Mouse (Mus musculus) left cerebral cortex, postnatal 25 days (tissue): ENCODE results near the gene Rad51d. TPM values are rescaled to one million over a fixed set of nuclear protein-coding genes. Genes with fewer than 3 reads are reported as not detected.

Experiments
- DNase-seq, 2 experiments: peaks; one replicate each; pipeline ENCODE4 v3.0.0; 2022; ENCODE audit warnings: low spot score in 2 of 2, mixed read lengths in 1 of 2
- intact Hi-C: fragments of 180-260 bp; cut with DNase I; formaldehyde crosslinking; loops from one replicate; pipeline ENCODE4 v1.15.1; 2025
- total RNA-seq, 2 experiments: library from RNA; stranded (reverse); gene quantifications; 2 replicates each; pipeline ENCODE4 v1.2.3; 2021

Gene Rad51d
- total RNA-seq, 2 experiments from 2014 or later = 14.1 to 16.6 TPM

GRCm38 (mm10) chr11:82862638-82863037 is 27.8 kb downstream of the Rad51d start:
- intact Hi-C loops = no loop called here
- no peak for DNase-seq

DNA sequence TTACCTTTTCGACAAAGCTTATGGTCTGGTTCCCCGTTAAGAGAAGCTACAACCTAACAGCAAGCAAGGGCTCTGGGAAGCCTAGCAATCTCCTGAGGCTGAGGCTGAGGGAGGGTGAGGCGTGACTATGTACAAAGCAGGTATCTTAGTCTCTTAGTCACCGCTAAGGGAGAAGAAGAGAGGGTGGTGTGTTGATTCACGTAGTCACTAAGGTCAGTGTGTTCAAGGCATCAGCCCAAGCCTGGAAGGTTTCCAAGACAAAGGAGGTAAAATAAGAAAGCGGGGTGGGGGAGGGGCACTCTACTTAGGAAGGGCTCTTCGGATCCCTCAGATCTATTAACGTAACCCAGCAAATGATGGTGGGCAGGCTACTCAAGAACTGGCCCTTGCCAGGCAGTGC is 28.9 kb downstream of the Rad51d start:
- intact Hi-C loops = no loop called here
- DNase-seq = no peak

DNA sequence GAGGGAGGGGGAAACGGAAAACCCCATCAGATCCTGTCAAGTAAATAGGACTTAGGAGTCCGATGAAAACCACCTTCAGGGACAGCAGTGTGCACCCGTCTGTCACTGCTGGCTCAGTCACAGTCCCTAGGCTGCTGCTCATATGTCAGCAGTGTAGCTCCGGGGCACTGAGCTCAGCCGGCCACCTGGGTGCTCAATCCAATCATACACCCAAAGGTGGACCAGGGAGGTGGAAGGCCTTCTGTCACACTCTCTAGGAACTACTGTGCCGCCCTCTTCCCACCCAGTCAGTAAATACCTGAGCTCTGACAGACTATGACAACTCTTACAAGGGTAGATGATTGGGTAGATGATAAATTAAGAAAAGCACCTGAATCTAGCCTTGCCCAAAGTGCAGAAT is 29.7 kb downstream of the Rad51d start:
- intact Hi-C loops = no loop called here
- DNase-seq = no peak

GRCm38 (mm10) chr11:82857307-82857848 is 33.0 kb downstream of the Rad51d start:
- intact Hi-C loops = no loop called here
- DNase-seq = peak in 1 of 2 experiments; percentile 11

DNA sequence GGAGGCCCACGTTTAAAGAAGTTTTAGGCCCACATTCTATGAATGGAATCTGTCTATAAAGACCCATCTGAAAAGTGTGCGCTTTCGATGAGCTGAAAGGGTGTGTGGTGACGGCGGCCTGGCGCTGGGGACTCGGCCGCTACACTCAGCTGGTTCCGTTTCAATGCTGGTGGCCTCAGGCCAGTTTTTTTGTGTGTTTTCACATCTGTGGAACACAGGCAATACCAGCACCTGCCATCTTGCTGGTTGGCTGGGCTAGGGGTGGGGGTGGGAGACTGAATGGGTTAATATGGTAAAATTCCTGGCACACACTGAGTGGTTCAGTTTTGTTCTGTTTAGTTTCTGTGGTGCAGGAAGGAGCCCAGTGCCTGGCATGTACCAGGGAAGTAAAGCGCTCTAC is 34.4 kb downstream of the Rad51d start:
- intact Hi-C loops = no loop called here
- no peak for DNase-seq

DNA sequence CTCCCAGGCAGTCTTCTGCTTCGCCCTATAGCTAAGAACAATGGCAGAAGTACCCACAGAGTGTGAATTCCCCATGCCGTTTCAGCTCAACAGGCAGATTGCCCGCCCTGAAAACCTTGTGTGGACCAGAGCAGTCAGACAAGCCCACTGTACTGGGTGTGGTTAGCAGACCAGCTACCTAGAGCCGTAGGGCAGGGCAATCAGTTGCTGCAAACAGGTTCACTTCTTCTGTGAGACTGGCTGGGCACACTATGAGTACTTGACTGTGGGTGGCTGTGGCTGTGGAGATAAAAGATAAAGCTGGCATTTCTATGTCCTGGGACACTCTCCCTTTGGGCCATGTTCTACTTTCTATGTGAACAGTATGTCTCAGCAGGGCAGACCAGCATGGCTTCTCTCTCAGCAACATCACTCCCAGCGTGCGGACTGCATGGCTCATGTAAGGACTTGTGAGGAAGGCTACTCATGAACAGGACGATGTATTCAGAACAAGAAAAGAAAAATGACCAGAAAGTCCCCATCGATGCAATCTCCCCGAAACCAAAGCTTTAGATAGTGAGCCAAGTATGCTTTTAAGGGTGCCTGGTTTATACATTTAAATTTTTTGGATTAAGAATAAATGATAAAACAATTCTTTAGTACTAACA is 35.0 kb downstream of the Rad51d start:
- intact Hi-C loops = no loop called here
- no peak for DNase-seq

GRCm38 (mm10) chr11:82854111-82854510 is 36.3 kb downstream of the Rad51d start:
- DNase-seq = no peak
- intact Hi-C loops = no loop called here

- intact Hi-C loops = no loop called here
- no peak for DNase-seq
Measured at GRCm38 (mm10) chr11:82852958-82853357, 37.5 kb downstream of the Rad51d start.

DNA sequence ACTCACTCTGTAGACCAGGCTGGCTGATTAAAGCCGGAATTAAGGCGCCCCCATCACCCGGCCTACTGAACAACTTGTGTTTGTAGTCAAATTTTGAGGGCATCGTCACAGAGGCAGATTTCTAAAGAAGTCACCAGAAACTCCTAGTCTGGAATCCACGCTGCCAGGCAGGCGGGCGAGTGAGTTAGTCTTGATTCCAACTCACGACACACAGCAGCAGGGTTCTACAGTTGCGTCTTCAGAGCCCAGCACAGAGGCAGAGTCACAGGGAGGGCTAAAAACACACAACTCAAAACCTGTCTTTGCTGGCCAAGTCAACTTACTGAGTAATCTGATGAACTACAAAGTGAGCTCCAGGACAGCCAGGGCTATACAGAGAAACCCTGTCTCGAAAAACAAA is 37.9 kb downstream of the Rad51d start:
- intact Hi-C loops = no loop called here
- no peak for DNase-seq

DNA sequence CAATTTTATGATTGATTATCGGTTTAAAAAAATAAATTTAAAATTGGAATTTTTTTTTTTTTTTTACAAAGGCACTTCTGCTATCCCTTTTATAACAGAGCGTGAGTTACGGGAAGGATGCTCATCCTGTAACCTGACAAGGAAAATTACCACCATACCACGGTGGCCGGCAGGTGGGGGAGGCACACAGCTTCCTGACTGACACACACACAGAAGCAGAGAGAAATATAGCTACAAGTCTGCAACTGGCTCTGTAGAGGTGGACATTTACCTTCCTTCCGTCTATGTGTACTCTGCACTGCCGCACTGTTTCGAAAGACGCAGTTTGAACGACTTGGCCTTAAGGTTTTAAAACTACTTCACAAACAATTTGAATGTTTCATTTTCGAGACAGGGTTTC is 38.3 kb downstream of the Rad51d start:
- intact Hi-C loops = no loop called here
- DNase-seq = no peak

DNA sequence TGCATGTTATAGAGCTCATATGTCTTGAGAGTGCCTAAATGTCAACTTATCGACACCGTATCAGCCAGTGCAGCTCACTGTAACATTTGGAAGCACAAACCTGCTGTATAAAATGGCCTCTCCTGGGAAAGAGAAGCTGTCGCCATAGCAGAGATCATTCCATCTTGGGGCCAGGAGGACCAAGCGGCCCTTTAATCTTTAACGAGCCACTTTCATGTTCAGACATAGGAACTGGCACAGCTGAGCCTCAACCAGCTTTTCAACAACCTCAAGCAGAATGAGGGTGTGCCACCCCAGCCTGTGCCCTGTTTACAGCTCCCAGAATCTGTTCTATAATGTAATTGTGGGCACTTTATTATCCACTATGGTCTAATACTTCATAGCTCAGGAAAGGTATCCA is 40.2 kb downstream of the Rad51d start:
- intact Hi-C loops = no loop called here

DNA sequence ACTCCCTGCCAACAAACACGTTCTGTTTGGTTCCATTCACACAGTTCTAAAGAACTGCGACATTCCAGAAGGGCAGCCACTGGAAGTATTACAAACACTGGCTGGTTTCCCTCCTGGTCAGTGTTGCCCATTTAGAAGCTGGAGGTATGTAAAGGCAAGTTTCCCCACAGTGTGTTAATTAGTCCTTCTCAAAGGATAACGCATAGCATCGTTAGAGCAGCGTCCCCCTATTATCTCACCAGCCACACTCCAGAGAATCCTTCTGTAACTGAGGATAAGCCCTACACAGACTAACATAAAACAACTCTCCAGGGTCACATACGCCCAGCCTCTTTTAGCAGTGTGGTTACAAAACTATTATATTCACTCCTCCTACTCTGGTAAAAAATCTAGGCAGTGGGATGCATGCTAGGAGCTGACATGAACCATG is 42.8 kb downstream of the Rad51d start:
- intact Hi-C loops = no loop called here
- DNase-seq = no peak

More for the DNA sequence above, 40.2 kb downstream of the Rad51d start:
- no peak for DNase-seq

GRCm38 (mm10) chr11:82846938-82847337 is 43.5 kb downstream of the Rad51d start:
- intact Hi-C loops = no loop called here
- no peak for DNase-seq

DNA sequence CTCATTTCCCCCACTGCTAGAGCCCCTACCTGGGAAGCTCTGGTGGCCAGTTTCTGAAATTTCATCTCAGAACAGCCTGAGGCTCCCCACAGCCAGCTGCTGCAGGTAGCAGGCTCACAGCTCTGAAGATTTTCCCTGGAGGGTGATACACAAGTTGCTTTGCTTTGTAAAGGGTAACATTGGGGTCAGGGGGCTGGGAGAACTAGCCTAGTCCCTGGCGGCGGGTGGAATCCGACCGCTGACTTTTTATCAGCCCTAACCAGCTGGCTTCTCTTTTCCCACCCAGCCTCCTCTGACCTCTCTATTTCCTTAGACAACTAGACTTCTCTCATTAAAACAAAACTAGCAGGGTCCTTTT is 44.4 kb downstream of the Rad51d start:
- intact Hi-C loops = no loop called here
- no peak for DNase-seq

DNA sequence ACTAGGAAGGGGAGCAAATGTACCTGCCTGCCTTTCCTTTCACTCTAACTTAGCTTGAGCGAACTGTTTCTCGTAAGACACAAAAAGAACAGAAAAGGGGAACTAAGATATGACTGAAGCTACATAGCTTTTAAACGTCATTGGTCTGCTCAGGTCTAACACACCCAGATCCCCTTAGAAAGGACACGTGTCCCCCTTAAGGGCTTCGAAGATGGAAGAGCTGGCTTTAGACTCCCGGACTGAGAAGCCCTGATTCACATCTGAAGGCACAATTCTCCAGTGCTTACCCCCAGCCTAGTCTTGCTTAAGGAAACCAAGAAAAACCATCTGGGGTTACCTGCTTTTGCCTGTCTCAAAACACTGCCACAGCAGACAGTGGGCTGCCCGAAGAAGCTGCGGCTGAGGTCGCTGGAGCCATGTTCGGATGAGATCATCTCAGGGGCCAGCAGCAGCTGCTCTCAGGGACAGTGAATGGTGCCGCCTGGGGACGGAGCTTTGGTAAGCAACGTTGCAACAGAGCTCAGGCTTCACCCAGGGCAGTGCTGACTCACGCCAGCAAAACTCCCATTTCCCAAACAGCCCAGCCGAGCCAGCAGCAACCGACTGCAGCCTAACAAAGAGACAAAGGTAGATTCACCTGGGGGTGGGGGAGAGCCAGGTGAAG is 44.9 kb downstream of the Rad51d start:
- intact Hi-C loops = no loop called here
- peak; percentile 42 to 60 for DNase-seq

GRCm38 (mm10) chr11:82844771-82845414 is 45.5 kb downstream of the Rad51d start:
- intact Hi-C loops = no loop called here
- DNase-seq = no peak

DNA sequence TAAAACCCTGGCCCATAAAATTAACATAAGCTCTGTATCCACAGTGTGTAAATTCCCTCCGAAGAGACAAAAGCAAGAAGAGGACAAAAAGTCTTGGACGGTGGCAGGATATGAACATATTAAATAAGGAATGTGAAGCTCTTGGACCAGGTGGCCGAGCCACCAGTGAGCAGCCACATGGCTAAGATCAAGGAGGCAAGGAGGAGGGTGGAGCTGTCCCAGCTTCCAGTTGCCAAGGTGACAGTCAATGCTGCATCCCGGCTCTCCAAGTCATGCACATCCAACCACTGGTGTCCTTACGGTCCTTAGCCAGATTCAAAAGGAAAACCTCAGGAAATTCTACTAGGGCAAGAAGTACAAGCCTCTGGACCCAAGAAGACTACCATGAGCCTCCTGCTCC is 51.9 kb downstream of the Rad51d start:
- intact Hi-C loops = no loop called here
- DNase-seq = peak in 1 of 2 experiments; percentile 11

DNA sequence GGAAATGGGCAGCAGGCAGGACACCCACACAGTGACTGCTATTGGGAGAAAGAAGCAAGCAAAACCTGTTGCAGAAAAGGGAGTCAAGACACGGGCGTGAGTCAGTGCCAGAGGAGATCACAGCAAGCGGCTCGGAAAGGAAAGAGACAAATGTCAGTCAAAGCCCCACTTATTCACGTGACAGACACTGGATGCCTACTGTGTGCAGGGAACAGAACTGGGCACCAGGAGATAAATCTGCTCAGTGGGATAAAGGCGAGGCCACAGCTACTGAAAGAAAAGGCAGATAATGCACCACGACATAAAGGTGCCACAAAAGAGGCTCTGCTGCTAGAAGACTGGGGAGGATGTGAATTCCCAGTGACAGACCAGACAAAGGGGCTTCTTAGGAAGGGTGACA is 52.6 kb downstream of the Rad51d start:
- no peak for DNase-seq
- intact Hi-C loops = no loop called here

DNA sequence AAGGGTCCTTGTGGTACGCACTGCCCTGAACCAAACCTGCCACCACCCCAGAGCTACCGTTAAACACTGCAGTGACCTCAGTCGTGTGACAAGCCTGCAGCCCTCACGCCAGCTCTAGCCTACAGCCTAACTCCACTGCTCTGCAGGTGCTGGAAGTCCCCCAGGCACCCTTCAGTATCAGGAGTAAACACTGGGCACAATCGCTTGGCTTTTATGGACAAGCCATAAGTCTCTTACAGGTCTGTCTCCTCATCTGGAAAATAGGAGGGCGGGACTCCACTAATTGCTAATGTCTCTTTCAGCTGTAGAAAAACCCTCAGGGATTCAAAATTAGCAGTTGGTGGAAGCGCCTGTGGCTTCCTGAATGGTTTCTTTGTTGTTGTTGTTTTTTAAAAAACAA is 53.2 kb downstream of the Rad51d start:
- intact Hi-C loops = no loop called here
- no peak for DNase-seq

GRCm38 (mm10) chr11:82835616-82836432 is 54.6 kb downstream of the Rad51d start:
- intact Hi-C loops = no loop called here
- DNase-seq = peak in 1 of 2 experiments; percentile 45
